Mouse (Mus musculus) ES-Bruce4 (cell line): ENCODE measurements around the gene Olfr1437. TPM values are rescaled to one million over a fixed set of nuclear protein-coding genes. Genes with fewer than 3 reads are reported as not detected.

ENCODE experiments used
- H3K27ac ChIP-seq: 2 replicates; pipeline ENCODE4 v1.5.1; 2012; ENCODE audit warnings: low read length, inconsistent platforms; ENCODE audit not compliant: insufficient read depth
- H3K27me3 ChIP-seq: 2 replicates; pipeline ENCODE4 v1.6.1; 2012; ENCODE audit warnings: mild to moderate bottlenecking, low read length, inconsistent platforms; ENCODE audit not compliant: control insufficient read depth, poor library complexity, insufficient read depth, severe bottlenecking
- H3K36me3 ChIP-seq: 2 replicates; pipeline ENCODE4 v1.6.1; 2012; ENCODE audit warnings: inconsistent platforms, mild to moderate bottlenecking, low read length, moderate library complexity; ENCODE audit not compliant: control insufficient read depth, poor library complexity, insufficient read depth, severe bottlenecking
- H3K4me1 ChIP-seq: one replicate; pipeline ENCODE4 v1.8.1; 2011; ENCODE audit warnings: low read length; ENCODE audit not compliant: control insufficient read depth, insufficient read depth
- H3K4me3 ChIP-seq: 2 replicates; pipeline ENCODE4 v1.5.1; 2011; ENCODE audit warnings: low read depth, mild to moderate bottlenecking, low read length
- H3K9ac ChIP-seq: 2 replicates; pipeline ENCODE4 v1.6.1; 2012; ENCODE audit warnings: low read depth, mild to moderate bottlenecking, inconsistent platforms; ENCODE audit not compliant: poor library complexity, severe bottlenecking
- H3K9me3 ChIP-seq: replicated peaks from 2 replicates; pipeline ENCODE4 v1.6.1; 2012; ENCODE audit warnings: mild to moderate bottlenecking, low read length, inconsistent platforms; ENCODE audit not compliant: control insufficient read depth, poor library complexity, insufficient read depth, severe bottlenecking
- CTCF ChIP-seq: IDR thresholded peaks from one replicate; pipeline ENCODE4 v1.8.1; 2011; ENCODE audit warnings: low read depth, low read length
- EP300 ChIP-seq: IDR thresholded peaks from 2 replicates; pipeline ENCODE4 v1.6.1; 2011; ENCODE audit warnings: low read depth, low read length; ENCODE audit not compliant: insufficient read depth
- POLR2A ChIP-seq: IDR thresholded peaks from one replicate; pipeline ENCODE4 v1.8.1; 2011; ENCODE audit warnings: low read length; ENCODE audit not compliant: insufficient read depth
- polyA plus RNA-seq: library from polyadenylated mRNA; stranded (reverse); fragments of >200 nt; gene quantifications from 2 replicates; pipeline ENCODE4 v1.2.4, GENCODE M21; 2011; ENCODE audit warnings: low read depth; ENCODE audit not compliant: missing spikeins, insufficient read depth, insufficient read length

Olfr1437 gene
- polyA plus RNA-seq, 1 experiment: not detected

GRCm38 (mm10) chr19:12279554-12279953, 45.3 kb downstream of the Olfr1437 start, which contains the start of gene Olfr1434:
Olfr1434 (plus strand) TSS chr19:12279854.
- no peaks in the 10 kb centered on the region for H3K9me3 ChIP-seq
- no peaks in the 10 kb centered on the region for H3K4me1 ChIP-seq
- H3K27ac ChIP-seq: no peak within 1 kb of the TSS
- no peaks in the 10 kb centered on the region; the same call in 1 of the 2 replicates for H3K27me3 ChIP-seq
- no peaks in the 10 kb centered on the region for H3K36me3 ChIP-seq
- H3K4me3 ChIP-seq: no peak within 1 kb of the TSS
- no peak within 1 kb of the TSS for H3K9ac ChIP-seq
- TF ChIP-seq CTCF (no peak), POLR2A (no peak), EP300 (no peak)

Other genes with a start within 250 kb of the Olfr1437 start
- not detected in 2 replicates for gene Olfr1425, start 247.4 kb downstream of the Olfr1437 start, polyA plus RNA-seq
- not detected in 2 replicates for gene Olfr1426, start 233.1 kb downstream of the Olfr1437 start, polyA plus RNA-seq
- not detected in 2 replicates for gene Olfr1427, start 221.8 kb downstream of the Olfr1437 start, polyA plus RNA-seq
- gene Olfr1428, start 209.2 kb downstream of the Olfr1437 start, polyA plus RNA-seq: not detected in 2 replicates
- gene Olfr76, start 201.9 kb downstream of the Olfr1437 start, polyA plus RNA-seq: not detected in 2 replicates
- not detected in 2 replicates for gene Olfr1555-ps1, start 155.0 kb downstream of the Olfr1437 start, polyA plus RNA-seq
- gene Olfr1431, start 124.5 kb downstream of the Olfr1437 start, polyA plus RNA-seq: not detected in 2 replicates
- not detected in 2 replicates for gene Olfr1432, start 92.5 kb downstream of the Olfr1437 start, polyA plus RNA-seq
- gene Olfr262, start 83.4 kb downstream of the Olfr1437 start, polyA plus RNA-seq: not detected in 2 replicates
- gene Olfr235, start 64.1 kb downstream of the Olfr1437 start, polyA plus RNA-seq: not detected in 2 replicates
- not detected in 2 replicates for gene Olfr1434, start 45.2 kb downstream of the Olfr1437 start, polyA plus RNA-seq
- not detected in 2 replicates for gene Olfr1436, start 26.0 kb downstream of the Olfr1437 start, polyA plus RNA-seq
- gene Olfr1438-ps1, start 10.8 kb upstream of the Olfr1437 start, polyA plus RNA-seq: not detected in 2 replicates
- 0.11 TPM in 1 of 2 replicates, not detected in the other for gene Olfr1440, start 62.2 kb upstream of the Olfr1437 start, polyA plus RNA-seq
- gene Olfr1441, start 92.3 kb upstream of the Olfr1437 start, polyA plus RNA-seq: 0.46 and 0.64 TPM in 2 replicates
- gene Pfpl, start 102.8 kb upstream of the Olfr1437 start, polyA plus RNA-seq: not detected in 2 replicates
- 0.20 TPM in 1 of 2 replicates, not detected in the other for gene Mpeg1, start 135.7 kb upstream of the Olfr1437 start, polyA plus RNA-seq
- gene Dtx4, start 176.4 kb upstream of the Olfr1437 start, polyA plus RNA-seq: 4.0 and 5.1 TPM in 2 replicates
- gene Fam111a, start 220.6 kb upstream of the Olfr1437 start, polyA plus RNA-seq: 10.2 and 17.2 TPM in 2 replicates